Mouse (Mus musculus) heart, postnatal 25 days (tissue): Measurements from ENCODE around the gene Foxc1. TPM values are rescaled to one million over a fixed set of nuclear protein-coding genes. Genes with fewer than 3 reads are reported as not detected.

Experiments
- DNase-seq: peaks from one replicate; pipeline ENCODE4 v3.0.0; 2022; ENCODE audit warnings: low spot score
- intact Hi-C: fragments of 180-260 bp; cut with DNase I; formaldehyde crosslinking; loops from one replicate; pipeline ENCODE4 v1.15.1; 2025
- total RNA-seq, 2 experiments: library from RNA; stranded (reverse); gene quantifications; 2 replicates each; pipeline ENCODE4 v1.2.3; 2021

The Foxc1 gene
- 1 to 10 TPM; 5.1 to 5.8 TPM for total RNA-seq

- intact Hi-C loops, result loop anchor here (5.0 to 10.0 kb wide), 3 partner anchors 201 to 996 kb away; partner anchors contain the start of genes D930007J09Rik and Wrnip1
- DNase-seq, result peak; percentile 91
Observed at GRCm38 (mm10) chr13:31806428-31806832, at the start of gene Foxc1. Foxc1 (plus strand) TSS chr13:31806633.

- DNase-seq, result no peak
- intact Hi-C loops, result no loop called here
Observed at GRCm38 (mm10) chr13:31760411-31760810, 46.0 kb upstream of the Foxc1 start.

GRCm38 (mm10) chr13:31761057-31761456 lies 45.4 kb upstream of the Foxc1 start:
- no peak for DNase-seq
- intact Hi-C loops, result no loop called here

GRCm38 (mm10) chr13:31764419-31764818 lies 42.0 kb upstream of the Foxc1 start:
- intact Hi-C loops, result no loop called here
- DNase-seq, result no peak

GRCm38 (mm10) chr13:31765564-31765963 lies 40.9 kb upstream of the Foxc1 start:
- no peak for DNase-seq
- intact Hi-C loops, result no loop called here

- DNase-seq, result no peak
Observed at GRCm38 (mm10) chr13:31772882-31773281, 33.6 kb upstream of the Foxc1 start.

GRCm38 (mm10) chr13:31775762-31776161 lies 30.7 kb upstream of the Foxc1 start:
- intact Hi-C loops, result no loop called here

More at GRCm38 (mm10) chr13:31772882-31773281, 33.6 kb upstream of the Foxc1 start:
- intact Hi-C loops, result no loop called here

GRCm38 (mm10) chr13:31779281-31779981 lies 27.0 kb upstream of the Foxc1 start:
- no peak for DNase-seq

More at GRCm38 (mm10) chr13:31775762-31776161, 30.7 kb upstream of the Foxc1 start:
- DNase-seq, result no peak

GRCm38 (mm10) chr13:31780299-31780698 lies 26.1 kb upstream of the Foxc1 start:
- DNase-seq, result no peak
- intact Hi-C loops, result no loop called here

More at GRCm38 (mm10) chr13:31779281-31779981, 27.0 kb upstream of the Foxc1 start:
- intact Hi-C loops, result no loop called here

- no peak for DNase-seq
- intact Hi-C loops, result no loop called here
Observed at GRCm38 (mm10) chr13:31782063-31782462, 24.4 kb upstream of the Foxc1 start.

- no peak for DNase-seq
- intact Hi-C loops, result no loop called here
Observed at GRCm38 (mm10) chr13:31784757-31785156, 21.7 kb upstream of the Foxc1 start.

GRCm38 (mm10) chr13:31792480-31793132 lies 13.8 kb upstream of the Foxc1 start:
- intact Hi-C loops, result loop anchor here (1.0 to 2.0 kb wide), 3 partner anchors 506 to 888 kb away; no protein-coding TSS in a partner anchor
- no peak for DNase-seq

- no peak for DNase-seq
- intact Hi-C loops, result loop anchor here (2.0 kb wide), 2 partner anchors 506 to 888 kb away; no protein-coding TSS in a partner anchor
Observed at GRCm38 (mm10) chr13:31793163-31793562, 13.3 kb upstream of the Foxc1 start.

GRCm38 (mm10) chr13:31797346-31797745 lies 9.1 kb upstream of the Foxc1 start:
- intact Hi-C loops, result no loop called here

GRCm38 (mm10) chr13:31798075-31798474 lies 8.4 kb upstream of the Foxc1 start:
- no peak for DNase-seq
- intact Hi-C loops, result no loop called here

More at GRCm38 (mm10) chr13:31797346-31797745, 9.1 kb upstream of the Foxc1 start:
- DNase-seq, result no peak

GRCm38 (mm10) chr13:31800581-31801576 lies 5.6 kb upstream of the Foxc1 start:
- intact Hi-C loops, result loop anchor here (1.0 to 10.0 kb wide), 8 partner anchors 156 to 880 kb away; no protein-coding TSS in a partner anchor
- DNase-seq, result peak; percentile 71

GRCm38 (mm10) chr13:31801703-31802305 lies 4.6 kb upstream of the Foxc1 start:
- intact Hi-C loops, result loop anchor here (1.0 to 10.0 kb wide), 8 partner anchors 155 to 879 kb away; no protein-coding TSS in a partner anchor
- no peak for DNase-seq

GRCm38 (mm10) chr13:31802447-31802846 lies 4.0 kb upstream of the Foxc1 start:
- no peak for DNase-seq
- intact Hi-C loops, result loop anchor here (5.0 to 10.0 kb wide), 3 partner anchors 690 to 860 kb away; no protein-coding TSS in a partner anchor
